Mouse (Mus musculus) kidney, adult 2 months (tissue): ENCODE results near the gene Kif19a.

Source experiments
- CTCF ChIP-seq: fragments of 200-500 bp; conservative IDR thresholded peaks from 2 replicates; pipeline ENCODE4 v1.5.1; 2011; ENCODE audit warnings: low read depth, mild to moderate bottlenecking, control low read depth, low read length, moderate library complexity, mixed read lengths; ENCODE audit not compliant: insufficient read depth, insufficient read length
- POLR2A ChIP-seq: fragments of 200-500 bp; IDR thresholded peaks from one replicate; pipeline ENCODE4 v1.6.1; 2011; ENCODE audit warnings: low read depth, low read length, control low read depth

DNA sequence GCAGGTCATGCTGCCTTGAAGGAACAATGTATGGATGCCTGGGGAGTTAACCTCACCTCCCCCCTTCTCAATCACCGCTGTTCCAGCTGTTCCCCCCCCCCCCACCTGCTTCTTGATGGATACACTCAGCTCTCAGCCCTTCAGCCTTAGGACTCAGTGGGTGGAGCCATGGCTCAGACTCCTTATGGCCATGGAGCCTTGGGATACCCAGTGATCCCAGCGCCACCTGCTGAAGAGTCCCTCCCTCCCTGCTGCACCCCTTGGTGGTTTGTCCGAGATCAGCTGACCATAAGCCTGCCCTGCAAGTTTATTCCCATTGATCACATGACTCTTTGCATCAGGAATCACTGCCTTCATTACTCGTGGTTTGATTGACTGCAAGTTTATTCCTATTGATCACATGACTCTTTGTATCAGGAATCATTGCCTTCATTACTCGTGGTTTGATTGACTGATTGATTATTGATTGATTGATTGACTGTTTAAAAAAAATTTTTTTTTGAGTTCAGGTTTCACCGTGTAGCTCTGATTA lies 35.3 kb upstream of the Kif19a start:
- TF ChIP-seq CTCF (no peak), POLR2A (no peak)
